Mouse (Mus musculus) myocyte (in vitro differentiated cells): ENCODE results near the gene Akap13.

Experiments used
- CEBPB ChIP-seq: IDR thresholded peaks from 2 replicates; pipeline ENCODE4 v1.6.1; 2011; ENCODE audit warnings: mild to moderate bottlenecking, moderate library complexity; ENCODE audit not compliant: poor library complexity, insufficient read depth, severe bottlenecking
- E2F4 ChIP-seq: IDR thresholded peaks from one replicate; pipeline ENCODE4 v1.6.1; 2011; ENCODE audit warnings: mild to moderate bottlenecking, control low read depth, moderate library complexity; ENCODE audit not compliant: insufficient read depth
- MAX ChIP-seq: IDR thresholded peaks from one replicate; pipeline ENCODE4 v1.6.1; 2011; ENCODE audit warnings: low read depth, mild to moderate bottlenecking, control low read depth
- MYOD1 ChIP-seq, 3 experiments: IDR thresholded peaks; one replicate each; pipeline ENCODE4 v1.6.1; 2011; ENCODE audit warnings: control low read depth in 2 of 3, low read depth in 2 of 3, mild to moderate bottlenecking in 2 of 3, moderate library complexity in 1 of 3; ENCODE audit not compliant: insufficient read length in 2 of 3, control insufficient read depth in 1 of 3
- MYOG ChIP-seq, 3 experiments: IDR thresholded peaks; one replicate each; pipeline ENCODE4 v1.6.1; 2011; ENCODE audit warnings: control low read depth in 2 of 3, low read depth in 2 of 3, mild to moderate bottlenecking in 2 of 3; ENCODE audit not compliant: insufficient read length in 2 of 3, control insufficient read depth in 1 of 3, insufficient read depth in 1 of 3
- POLR2A ChIP-seq: IDR thresholded peaks from one replicate; pipeline ENCODE4 v1.6.1; 2011; ENCODE audit warnings: low read depth, mild to moderate bottlenecking, control low read depth, moderate library complexity; ENCODE audit not compliant: insufficient read length
- POLR2AphosphoS2 ChIP-seq: IDR thresholded peaks from one replicate; pipeline ENCODE4 v1.6.1; 2011; ENCODE audit warnings: low read depth, control low read depth; ENCODE audit not compliant: insufficient read length
- REST ChIP-seq: IDR thresholded peaks from one replicate; pipeline ENCODE4 v1.6.1; 2011; ENCODE audit warnings: mild to moderate bottlenecking, control low read depth, moderate library complexity; ENCODE audit not compliant: insufficient read depth, insufficient read length
- SRF ChIP-seq: IDR thresholded peaks from one replicate; pipeline ENCODE4 v1.6.1; 2011; ENCODE audit warnings: low read depth; ENCODE audit not compliant: control insufficient read depth, insufficient read length
- TCF12 ChIP-seq: IDR thresholded peaks from one replicate; pipeline ENCODE4 v1.6.1; 2011; ENCODE audit warnings: mild to moderate bottlenecking, control low read depth; ENCODE audit not compliant: poor library complexity, insufficient read depth, severe bottlenecking
- TCF3 ChIP-seq: IDR thresholded peaks from one replicate; pipeline ENCODE4 v1.6.1; 2011; ENCODE audit warnings: low read depth, control low read depth; ENCODE audit not compliant: insufficient read length
- USF1 ChIP-seq: IDR thresholded peaks from one replicate; pipeline ENCODE4 v1.6.1; 2011; ENCODE audit warnings: low read depth, mild to moderate bottlenecking, control low read depth, moderate library complexity

- no peak for TF ChIP-seq POLR2A
- TF ChIP-seq MYOG (IDR thresholded peaks at IDR 0.05; ENCODE audit: control insufficient read depth in 1 of 3, insufficient read depth in 1 of 3, insufficient read length in 2 of 3, low read depth in 2 of 3) = no peak
- no peak for TF ChIP-seq TCF12
- TF ChIP-seq MAX = no peak
- no peak for TF ChIP-seq USF1
- peak; percentile 19 for TF ChIP-seq POLR2AphosphoS2
- TF ChIP-seq CEBPB = no peak
- TF ChIP-seq REST = no peak
- TF ChIP-seq E2F4 = no peak
- no peak for TF ChIP-seq MYOD1 (IDR thresholded peaks at IDR 0.05; ENCODE audit: control insufficient read depth in 1 of 3, insufficient read length in 2 of 3, low read depth in 2 of 3)
- TF ChIP-seq SRF = no peak
- no peak for TF ChIP-seq TCF3
These were observed 283.9 kb downstream of the Akap13 start for GRCm38 (mm10) chr7:75739075-75739725.
